Comparison of ENCODE assay signal across 19 mouse cellular contexts in the genomic region with DNA sequence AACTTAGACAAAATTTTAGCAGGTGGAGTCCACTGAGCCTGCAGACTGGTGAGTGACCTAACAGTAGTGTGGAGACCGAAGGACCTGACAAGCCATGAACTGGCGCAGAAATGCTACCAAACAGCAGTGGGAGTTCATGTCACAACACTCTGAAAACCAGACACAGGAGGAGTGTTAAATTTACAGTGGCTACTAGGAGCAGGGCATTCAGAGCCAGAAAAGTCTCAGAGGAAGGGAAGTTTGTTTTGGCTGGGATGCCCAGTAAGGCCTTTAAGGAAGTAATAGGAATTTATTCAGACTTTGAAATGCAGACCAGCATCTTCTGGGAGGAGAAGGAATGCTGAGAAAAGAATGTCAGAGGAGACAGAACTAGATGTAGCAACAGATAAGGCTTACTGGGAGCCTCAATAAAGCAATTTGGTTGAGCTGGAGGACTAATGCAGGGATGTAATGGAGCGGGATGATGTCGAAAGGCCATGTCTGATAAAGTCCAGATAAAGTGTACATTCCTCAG. TPM values are rescaled to one million over a fixed set of nuclear protein-coding genes. Genes with fewer than 3 reads are reported as not detected.
DNase-seq lines count a peak whose midpoint lies in the region; ATAC-seq and TF ChIP-seq lines count a peak whose summit lies in the region.
"Had no signal": no experiment of that assay in that cellular context is flagged by ENCODE, and none has a peak within 500 bp of the region (broad histone marks: within the 10 kb centered on the region; RNA-seq: fewer than 3 reads in every experiment).

No protein-coding gene starts in this region.

- no peaks in the 10 kb centered on the region for H3K9me3 ChIP-seq in neural tube, embryonic 15.5 days (replicated peaks)
- H3K9me3 ChIP-seq: embryonic facial prominence, embryonic 12.5 days; forebrain, embryonic 13.5 days; liver, embryonic 15.5 days; midbrain, embryonic 12.5 days had no signal

- no peak for TF ChIP-seq CTCF in embryonic fibroblast, embryonic 13.5 days (IDR thresholded peaks at IDR 0.05; ENCODE audit: borderline replicate concordance, insufficient read depth, low read length)

- no peaks in the 10 kb centered on the region for H3K27me3 ChIP-seq in neural tube, embryonic 15.5 days (replicated peaks)
- H3K27me3 ChIP-seq: CH12.LX; embryonic facial prominence, embryonic 12.5 days; forebrain, embryonic 13.5 days; liver, embryonic 15.5 days; midbrain, embryonic 12.5 days had no signal

- no peak overlapping the region for H3K4me2 ChIP-seq in neural tube, embryonic 15.5 days
- H3K4me2 ChIP-seq: embryonic facial prominence, embryonic 12.5 days; forebrain, embryonic 13.5 days; liver, embryonic 15.5 days; midbrain, embryonic 12.5 days had no signal

- H3K4me1 ChIP-seq in embryonic fibroblast, embryonic 13.5 days (ENCODE audit: control insufficient read depth, insufficient read depth, low read length) = peaks cover 10% of the 10 kb centered on the region
- H3K4me1 ChIP-seq in neural tube, embryonic 15.5 days = 0 out of 2 replicates have a peak, but pooled peaks cover 3% of the 10 kb centered on the region
- H3K4me1 ChIP-seq: forebrain, embryonic 13.5 days; liver, embryonic 15.5 days; midbrain, embryonic 12.5 days had no signal

- 74% methylated on average over 4 of the region's 4 CpGs for WGBS in neural tube, embryonic 15.5 days

- ATAC-seq in neural tube, embryonic 15.5 days (ENCODE audit: low FRiP score) = no peak
- ATAC-seq: forebrain, embryonic 13.5 days; hindbrain, embryonic 16.5 days had no signal

- peak overlapping the region; percentile 69 for H3K27ac ChIP-seq in embryonic fibroblast, embryonic 13.5 days (ENCODE audit: insufficient read depth, low read length)
- H3K27ac ChIP-seq in neural tube, embryonic 15.5 days (replicated peaks) = no peak overlapping the region
- H3K27ac ChIP-seq: embryonic facial prominence, embryonic 12.5 days; forebrain, embryonic 13.5 days; liver, embryonic 15.5 days; macrophage; midbrain, embryonic 12.5 days had no signal

- no peak overlapping the region for H3K9ac ChIP-seq in neural tube, embryonic 15.5 days (replicated peaks)
- H3K9ac ChIP-seq: embryonic facial prominence, embryonic 12.5 days; forebrain, embryonic 13.5 days; liver, embryonic 15.5 days; midbrain, embryonic 12.5 days had no signal

- no peak overlapping the region for H3K4me3 ChIP-seq in embryonic fibroblast, embryonic 13.5 days (ENCODE audit: insufficient read depth, low read length)
- H3K4me3 ChIP-seq in neural tube, embryonic 15.5 days (replicated peaks) = no peak overlapping the region
- H3K4me3 ChIP-seq: embryonic facial prominence, embryonic 12.5 days; forebrain, embryonic 13.5 days; liver, embryonic 15.5 days; midbrain, embryonic 12.5 days had no signal

- intact Hi-C loops in heart, postnatal 10 days (cut with DNase I) = no loop called here

- peak; percentile 13 for DNase-seq in kidney, adult 9 months
- DNase-seq in kidney, adult 8-10 months = no peak
- peak; percentile 14 for DNase-seq in NIH3T3 (ENCODE audit: low read depth)
- DNase-seq in heart, postnatal 10 days = peak; percentile 15 to 35
- no peak for DNase-seq in right cerebral cortex, postnatal 25 days
- DNase-seq in adrenal gland, postnatal 14 days = no peak
- DNase-seq: cerebellum, postnatal 25 days; layer of hippocampus, postnatal 36 days; thymus, postnatal 36 days had no signal

- no peaks in the 10 kb centered on the region for H3K36me3 ChIP-seq in neural tube, embryonic 15.5 days
- H3K36me3 ChIP-seq: embryonic facial prominence, embryonic 12.5 days; liver, embryonic 15.5 days; midbrain, embryonic 12.5 days had no signal

- TF ChIP-seq POLR2A in embryonic fibroblast, embryonic 13.5 days (IDR thresholded peaks at IDR 0.05; ENCODE audit: low read depth, low read length) = no peak

RNA-seq across cellular contexts. Expression of gene Frk, which starts 3.2 kb away (rescaled TPM):
- 14.0 and 14.3 TPM in 2 replicates for polyA plus RNA-seq in embryonic fibroblast, embryonic 13.5 days (2011; ENCODE audit: insufficient read length, low read depth, missing spikeins)
- 1 to 10 TPM; 2.7 to 4.9 TPM for total RNA-seq in heart, postnatal 10 days (2021)
- 1.2 and 1.8 TPM in 2 replicates for polyA plus RNA-seq in neural tube, embryonic 15.5 days (2015; fragmentation: Nextera tagmentation; extraction: Ambion mirVana)
- 8.5 and 8.6 TPM in 2 replicates for total RNA-seq in adrenal gland, postnatal 14 days (2021)
- total RNA-seq: CH12.LX; granulocyte monocyte progenitor cell, adult 5-6 weeks had no signal

Comparison
In these comparisons a context has a peak if more than half of its experiments do, and no peak if none do; other contexts are left out.
1. DNase-seq: peak in kidney, adult 9 months (single experiment), NIH3T3 (single experiment) and heart, postnatal 10 days (2 of 2); none in kidney, adult 8-10 months (0 of 2), right cerebral cortex, postnatal 25 days (single experiment) and adrenal gland, postnatal 14 days (single experiment).